Mouse (Mus musculus) testis, adult 2 months (tissue): ENCODE data around the gene Smpd2.

Source experiments
- CTCF ChIP-seq: fragments of 200-500 bp; IDR thresholded peaks from 2 replicates; pipeline ENCODE4 v1.5.1; 2012; ENCODE audit warnings: low read depth, mild to moderate bottlenecking, inconsistent platforms, low read length, moderate library complexity; ENCODE audit not compliant: control insufficient read depth, insufficient read depth, insufficient replicate concordance
- POLR2A ChIP-seq: fragments of 200-500 bp; IDR thresholded peaks from 2 replicates; pipeline ENCODE4 v1.6.1; 2012; ENCODE audit warnings: low read depth, mild to moderate bottlenecking, inconsistent platforms, low read length, moderate library complexity; ENCODE audit not compliant: control insufficient read depth

DNA sequence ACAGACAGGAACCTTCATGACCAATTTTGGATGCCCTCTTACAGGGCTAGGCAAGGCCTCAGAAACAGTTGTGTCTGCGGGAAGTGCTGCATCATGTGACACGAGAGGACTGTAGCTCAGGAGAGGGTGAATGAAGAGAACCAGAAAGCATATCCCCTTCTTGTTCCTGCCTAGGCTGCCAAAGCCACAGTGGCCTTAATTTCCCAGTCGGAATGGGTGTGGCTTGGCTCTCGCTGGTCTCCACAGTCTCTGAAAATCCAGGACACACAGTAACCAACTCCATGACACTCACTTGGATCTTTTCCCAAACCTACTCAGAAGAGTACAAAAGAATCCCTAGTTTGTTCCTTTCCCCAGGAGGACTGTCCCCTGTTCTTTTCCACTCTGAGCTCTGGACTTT is 10.8 kb upstream of the Smpd2 start:
- TF ChIP-seq CTCF (no peak), POLR2A (no peak)
